Mouse (Mus musculus): ENCODE measurements at regions not wholly inside any gene's neighbourhood (a gene's known extent, or its start where the extent isn't known, plus 50 kb on each side); places are given as distances from the start of the nearest gene placed in this dataset.

DNA sequence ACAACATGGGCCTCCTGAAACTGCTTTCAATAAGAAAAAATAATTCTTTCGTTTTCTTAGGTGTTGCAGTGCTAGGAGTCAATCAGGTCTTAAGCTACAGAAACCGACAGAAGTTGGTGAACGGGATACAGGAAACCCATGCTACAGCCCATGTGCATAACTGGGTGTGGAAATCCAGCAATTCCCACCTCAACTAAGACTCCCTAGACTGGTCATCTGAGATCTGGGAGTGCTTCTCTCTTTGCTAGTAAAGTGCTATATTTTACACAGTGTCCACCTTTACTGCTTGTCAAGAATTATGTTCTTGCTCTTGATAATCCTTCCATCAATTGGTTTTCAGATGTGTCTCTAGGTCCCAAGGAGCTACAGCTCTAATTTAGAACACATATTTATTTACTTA, 166.4 kb upstream of the Zc3h12c start:
- Histone ChIP-seq H3K4me2 (ENCODE audit: low read length) (no peak overlapping the region), H3K4me1 (ENCODE audit: control insufficient read depth in 2 of 2, insufficient read depth in 2 of 2, low read length in 2 of 2) (no peaks in the 10 kb centered on the region), H3K27me3 (ENCODE audit: control insufficient read depth, insufficient read depth, low read length) (no peaks in the 10 kb centered on the region), H3K27ac (replicated peaks in 1 of 2; ENCODE audit: control insufficient read depth in 1 of 2, insufficient read depth in 1 of 2, low read depth in 2 of 2, low read length in 2 of 2) (no peak overlapping the region), H3K36me3 (ENCODE audit: control insufficient read depth, insufficient read depth, low read length) (no peaks in the 10 kb centered on the region), H3K9me3 (ENCODE audit: control insufficient read depth, low read length) (no peaks in the 10 kb centered on the region), H3K9ac (ENCODE audit: low read length) (no peak overlapping the region), H3K4me3 (ENCODE audit: control insufficient read depth in 1 of 2, insufficient read depth in 1 of 2, low read depth in 1 of 2, low read length in 2 of 2) (no peak overlapping the region)
- 81% methylated on average over 3 of the region's 3 CpGs for WGBS
- no peak for ATAC-seq (ENCODE audit: insufficient number of reproducible peaks, insufficient read depth, low FRiP score, low read depth)

- 68% methylated on average over 2 of the region's 2 CpGs for WGBS
- Histone ChIP-seq H3K4me1 (ENCODE audit: control insufficient read depth in 2 of 2, insufficient read depth in 2 of 2, low read length in 2 of 2) (no peaks in the 10 kb centered on the region), H3K4me2 (ENCODE audit: low read length) (no peak overlapping the region), H3K27ac (replicated peaks in 1 of 2; ENCODE audit: control insufficient read depth in 1 of 2, insufficient read depth in 1 of 2, low read depth in 2 of 2, low read length in 2 of 2) (no peak overlapping the region), H3K9ac (ENCODE audit: low read length) (no peak overlapping the region), H3K36me3 (ENCODE audit: control insufficient read depth, insufficient read depth, low read length) (no peaks in the 10 kb centered on the region), H3K4me3 (ENCODE audit: control insufficient read depth in 1 of 2, insufficient read depth in 1 of 2, low read depth in 1 of 2, low read length in 2 of 2) (no peak overlapping the region), H3K27me3 (ENCODE audit: control insufficient read depth, insufficient read depth, low read length) (no peaks in the 10 kb centered on the region), H3K9me3 (ENCODE audit: control insufficient read depth, low read length) (no peaks in the 10 kb centered on the region)
- no peak for ATAC-seq (ENCODE audit: insufficient number of reproducible peaks, insufficient read depth, low FRiP score, low read depth)
These were observed 165.5 kb upstream of the Zc3h12c start for GRCm38 (mm10) chr9:52333884-52334283.

- no peak overlapping the region for H3K4me2 ChIP-seq (ENCODE audit: low read length)
- no peak overlapping the region for H3K9ac ChIP-seq (ENCODE audit: low read length)
- 88% methylated on average over 1 of the region's 1 CpGs for WGBS
- no peak overlapping the region for H3K27ac ChIP-seq (replicated peaks in 1 of 2; ENCODE audit: control insufficient read depth in 1 of 2, insufficient read depth in 1 of 2, low read depth in 2 of 2, low read length in 2 of 2)
- H3K36me3 ChIP-seq (ENCODE audit: control insufficient read depth, insufficient read depth, low read length): no peaks in the 10 kb centered on the region
- H3K4me3 ChIP-seq (ENCODE audit: control insufficient read depth in 1 of 2, insufficient read depth in 1 of 2, low read depth in 1 of 2, low read length in 2 of 2): no peak overlapping the region
- H3K4me1 ChIP-seq (ENCODE audit: control insufficient read depth in 2 of 2, insufficient read depth in 2 of 2, low read length in 2 of 2): no peaks in the 10 kb centered on the region
- ATAC-seq (ENCODE audit: insufficient number of reproducible peaks, insufficient read depth, low FRiP score, low read depth): no peak
- no peaks in the 10 kb centered on the region for H3K27me3 ChIP-seq (ENCODE audit: control insufficient read depth, insufficient read depth, low read length)
- no peaks in the 10 kb centered on the region for H3K9me3 ChIP-seq (ENCODE audit: control insufficient read depth, low read length)
These were observed 163.4 kb upstream of the Zc3h12c start for GRCm38 (mm10) chr9:52331748-52332147.

DNA sequence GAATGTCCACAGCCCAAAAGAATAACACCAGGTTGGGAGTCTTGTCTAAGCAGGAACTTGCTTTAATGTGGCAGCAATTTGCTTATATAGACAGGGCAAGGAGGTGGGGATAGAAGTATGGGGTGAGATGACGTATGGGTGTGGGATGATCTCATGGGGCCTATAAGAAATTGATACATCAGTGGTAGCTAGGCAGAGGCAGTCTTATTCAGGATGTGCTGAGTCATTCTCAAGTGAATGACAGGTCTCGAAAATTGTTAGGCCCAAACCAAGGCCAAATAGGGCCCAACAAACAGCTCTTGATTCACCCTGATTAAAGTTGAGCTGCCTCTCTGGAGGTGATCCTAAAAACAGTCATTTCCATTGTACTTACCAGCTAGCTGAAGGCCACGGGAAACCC, 162.3 kb upstream of the Zc3h12c start:
- no peaks in the 10 kb centered on the region for H3K36me3 ChIP-seq (ENCODE audit: control insufficient read depth, insufficient read depth, low read length)
- no peak overlapping the region for H3K4me3 ChIP-seq (ENCODE audit: control insufficient read depth in 1 of 2, insufficient read depth in 1 of 2, low read depth in 1 of 2, low read length in 2 of 2)
- H3K4me1 ChIP-seq (ENCODE audit: control insufficient read depth in 2 of 2, insufficient read depth in 2 of 2, low read length in 2 of 2): no peaks in the 10 kb centered on the region
- H3K27me3 ChIP-seq (ENCODE audit: control insufficient read depth, insufficient read depth, low read length): no peaks in the 10 kb centered on the region
- 75% methylated on average over 3 of the region's 3 CpGs for WGBS
- H3K9ac ChIP-seq (ENCODE audit: low read length): no peak overlapping the region
- no peak for ATAC-seq (ENCODE audit: insufficient number of reproducible peaks, insufficient read depth, low FRiP score, low read depth)
- no peaks in the 10 kb centered on the region for H3K9me3 ChIP-seq (ENCODE audit: control insufficient read depth, low read length)
- no peak overlapping the region for H3K27ac ChIP-seq (replicated peaks in 1 of 2; ENCODE audit: control insufficient read depth in 1 of 2, insufficient read depth in 1 of 2, low read depth in 2 of 2, low read length in 2 of 2)
- H3K4me2 ChIP-seq (ENCODE audit: low read length): no peak overlapping the region

DNA sequence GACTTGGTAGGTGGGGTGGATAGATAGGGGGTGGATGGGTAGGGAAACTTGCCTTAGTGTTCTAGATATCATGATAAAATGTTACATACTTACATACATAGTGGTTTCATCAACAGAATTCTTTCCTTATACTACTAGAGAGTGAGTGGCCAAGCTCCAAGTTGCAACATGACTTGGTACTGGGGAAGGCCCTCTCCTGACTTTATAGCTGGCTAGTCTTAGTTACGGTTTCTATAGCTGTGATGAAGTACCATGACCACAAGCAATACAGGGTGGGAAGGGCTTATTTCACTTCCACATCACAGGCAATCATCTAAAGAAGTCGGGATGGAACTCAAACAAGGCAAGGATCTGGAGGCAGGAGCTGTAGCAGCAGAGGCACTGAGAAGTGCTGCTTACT, 156.0 kb upstream of the Zc3h12c start:
- H3K9me3 ChIP-seq (ENCODE audit: control insufficient read depth, low read length): no peaks in the 10 kb centered on the region
- H3K4me2 ChIP-seq (ENCODE audit: low read length): no peak overlapping the region
- H3K4me3 ChIP-seq (ENCODE audit: control insufficient read depth in 1 of 2, insufficient read depth in 1 of 2, low read depth in 1 of 2, low read length in 2 of 2): no peak overlapping the region
- no peaks in the 10 kb centered on the region for H3K27me3 ChIP-seq (ENCODE audit: control insufficient read depth, insufficient read depth, low read length)
- H3K36me3 ChIP-seq (ENCODE audit: control insufficient read depth, insufficient read depth, low read length): no peaks in the 10 kb centered on the region
- no peak for ATAC-seq (ENCODE audit: insufficient number of reproducible peaks, insufficient read depth, low FRiP score, low read depth)
- WGBS: 76% methylated on average over 2 of the region's 2 CpGs
- no peaks in the 10 kb centered on the region for H3K4me1 ChIP-seq (ENCODE audit: control insufficient read depth in 2 of 2, insufficient read depth in 2 of 2, low read length in 2 of 2)
- H3K9ac ChIP-seq (ENCODE audit: low read length): no peak overlapping the region
- H3K27ac ChIP-seq (replicated peaks in 1 of 2; ENCODE audit: control insufficient read depth in 1 of 2, insufficient read depth in 1 of 2, low read depth in 2 of 2, low read length in 2 of 2): no peak overlapping the region

- Histone ChIP-seq H3K27ac (replicated peaks in 1 of 2; ENCODE audit: control insufficient read depth in 1 of 2, insufficient read depth in 1 of 2, low read depth in 2 of 2, low read length in 2 of 2) (no peak overlapping the region), H3K9me3 (ENCODE audit: control insufficient read depth, low read length) (no peaks in the 10 kb centered on the region), H3K4me3 (ENCODE audit: control insufficient read depth in 1 of 2, insufficient read depth in 1 of 2, low read depth in 1 of 2, low read length in 2 of 2) (no peak overlapping the region), H3K4me1 (ENCODE audit: control insufficient read depth in 2 of 2, insufficient read depth in 2 of 2, low read length in 2 of 2) (no peaks in the 10 kb centered on the region), H3K9ac (ENCODE audit: low read length) (no peak overlapping the region), H3K4me2 (ENCODE audit: low read length) (no peak overlapping the region), H3K36me3 (ENCODE audit: control insufficient read depth, insufficient read depth, low read length) (no peaks in the 10 kb centered on the region), H3K27me3 (ENCODE audit: control insufficient read depth, insufficient read depth, low read length) (no peaks in the 10 kb centered on the region)
- no peak for ATAC-seq (ENCODE audit: insufficient number of reproducible peaks, insufficient read depth, low FRiP score, low read depth)
- WGBS: 54% methylated on average over 1 of the region's 1 CpGs
These were observed 155.4 kb upstream of the Zc3h12c start for GRCm38 (mm10) chr9:52323757-52324156.

DNA sequence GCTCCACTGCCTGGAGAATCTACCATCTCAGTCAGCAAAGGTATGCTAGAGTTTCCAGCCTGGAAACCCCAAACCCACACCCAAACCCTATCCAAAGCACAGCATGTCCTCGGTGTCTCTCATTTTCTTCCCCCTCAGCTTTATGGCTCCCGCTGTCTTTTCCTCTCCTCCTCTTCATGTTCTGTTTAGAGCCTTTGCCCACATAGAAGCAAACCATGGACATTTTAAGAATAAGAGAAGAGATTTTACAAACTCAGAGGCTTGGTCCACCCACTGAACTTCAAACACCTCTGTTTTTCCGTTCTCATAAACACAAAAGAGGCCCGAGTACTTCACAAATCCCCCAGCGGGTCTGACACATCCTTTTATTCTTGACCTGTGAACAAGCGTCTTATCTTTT, 154.9 kb upstream of the Zc3h12c start:
- no peaks in the 10 kb centered on the region for H3K27me3 ChIP-seq (ENCODE audit: control insufficient read depth, insufficient read depth, low read length)
- WGBS: 79% methylated on average over 6 of the region's 6 CpGs

GRCm38 (mm10) chr9:52301521-52301920, 133.1 kb upstream of the Zc3h12c start:
- H3K27ac ChIP-seq (replicated peaks in 1 of 2; ENCODE audit: control insufficient read depth in 1 of 2, insufficient read depth in 1 of 2, low read depth in 2 of 2, low read length in 2 of 2): no peak overlapping the region
- no peaks in the 10 kb centered on the region for H3K9me3 ChIP-seq (ENCODE audit: control insufficient read depth, low read length)
- no peak for ATAC-seq (ENCODE audit: insufficient number of reproducible peaks, insufficient read depth, low FRiP score, low read depth)
- no peaks in the 10 kb centered on the region for H3K4me1 ChIP-seq (ENCODE audit: control insufficient read depth in 2 of 2, insufficient read depth in 2 of 2, low read length in 2 of 2)
- WGBS: 83% methylated on average over 6 of the region's 6 CpGs
- no peak overlapping the region for H3K9ac ChIP-seq (ENCODE audit: low read length)
- H3K4me2 ChIP-seq (ENCODE audit: low read length): no peak overlapping the region
- H3K4me3 ChIP-seq (ENCODE audit: control insufficient read depth in 1 of 2, insufficient read depth in 1 of 2, low read depth in 1 of 2, low read length in 2 of 2): no peak overlapping the region
- H3K27me3 ChIP-seq (ENCODE audit: control insufficient read depth, insufficient read depth, low read length): no peaks in the 10 kb centered on the region
- no peaks in the 10 kb centered on the region for H3K36me3 ChIP-seq (ENCODE audit: control insufficient read depth, insufficient read depth, low read length)

More for the DNA sequence above, 154.9 kb upstream of the Zc3h12c start:
- no peaks in the 10 kb centered on the region for H3K4me1 ChIP-seq (ENCODE audit: control insufficient read depth in 2 of 2, insufficient read depth in 2 of 2, low read length in 2 of 2)
- no peaks in the 10 kb centered on the region for H3K9me3 ChIP-seq (ENCODE audit: control insufficient read depth, low read length)
- H3K27ac ChIP-seq (replicated peaks in 1 of 2; ENCODE audit: control insufficient read depth in 1 of 2, insufficient read depth in 1 of 2, low read depth in 2 of 2, low read length in 2 of 2): no peak overlapping the region
- ATAC-seq (ENCODE audit: insufficient number of reproducible peaks, insufficient read depth, low FRiP score, low read depth): no peak
- no peak overlapping the region for H3K4me3 ChIP-seq (ENCODE audit: control insufficient read depth in 1 of 2, insufficient read depth in 1 of 2, low read depth in 1 of 2, low read length in 2 of 2)
- no peak overlapping the region for H3K4me2 ChIP-seq (ENCODE audit: low read length)
- no peak overlapping the region for H3K9ac ChIP-seq (ENCODE audit: low read length)
- H3K36me3 ChIP-seq (ENCODE audit: control insufficient read depth, insufficient read depth, low read length): no peaks in the 10 kb centered on the region
